ENCODE assay signal across 26 mouse cellular contexts in genomic region chr6:115574171-115574570, GRCm38 (mm10). TPM values are rescaled to one million over a fixed set of nuclear protein-coding genes. Genes with fewer than 3 reads are reported as not detected.
A peak's percentile ranks its signal among the peaks of the same experiment; 100 is the strongest.
DNase-seq lines count a peak whose midpoint lies in the region; ATAC-seq lines count a peak whose summit lies in the region.
"Had no signal": no experiment of that assay in that cellular context is flagged by ENCODE, and none has a peak within 500 bp of the region (broad histone marks: within the 10 kb centered on the region; RNA-seq: fewer than 3 reads in every experiment).

No protein-coding gene starts in this region.

- DNase-seq in CD4-positive, CD25-positive, alpha-beta regulatory T cell, adult 2 months (ENCODE audit: low read depth, low spot score): peak; percentile 59
- peak; percentile 41 for DNase-seq in induced T-regulatory cell, adult 2 months (ENCODE audit: low read depth)
- no peak for DNase-seq in spleen, postnatal 14 days (ENCODE audit: low spot score in 2 of 2)
- no peak for DNase-seq in adrenal gland, adult 18-20 months (ENCODE audit: low spot score in 2 of 2)
- DNase-seq in embryo, embryonic 10.5 days (ENCODE audit: low spot score): no peak
- DNase-seq in urinary bladder, postnatal 25 days (ENCODE audit: low spot score): no peak
- DNase-seq: adrenal gland, adult 8-10 months; adrenal gland, postnatal 25 days; cerebellum, adult 18-20 months; cerebellum, adult 9-11 months; cerebellum, postnatal 25 days; embryo, embryonic 11 days; gastrocnemius, postnatal 25 days; heart, adult 2 months; heart, postnatal 14 days; heart, postnatal 4 days; kidney, adult 2 months had no signal

- ATAC-seq in activated CD4-positive, CD25-positive, alpha-beta regulatory T cell, adult 4 months: peak; percentile 8
- ATAC-seq: forebrain, embryonic 15.5 days; intestine, postnatal 0 days; Patski had no signal

RNA-seq across cellular contexts. Expression of gene Mkrn2os, which starts 18.2 kb away (rescaled TPM):
- under 1 TPM; 0.19 to 0.40 TPM for polyA plus RNA-seq in activated CD4-positive, CD25-positive, alpha-beta regulatory T cell, adult 4 months (2017; shearing (Covaris generic))
- not detected for total RNA-seq in adrenal gland, adult 18-20 months (2021)
- total RNA-seq: adrenal gland, adult 8-10 months; adrenal gland, postnatal 25 days; common myeloid progenitor, adult 5-6 weeks; G1E; gastrocnemius, adult 8-10 months; granulocyte monocyte progenitor cell, adult 5-6 weeks had no signal
- polyA plus RNA-seq: erythroblast, embryonic 14.5 days; G1E had no signal

RNA-seq across cellular contexts. Expression of gene Mkrn2, which starts 27.5 kb away (rescaled TPM):
- polyA plus RNA-seq in activated CD4-positive, CD25-positive, alpha-beta regulatory T cell, adult 4 months (2017; shearing (Covaris generic)): 10 to 100 TPM; 23.3 to 29.6 TPM
- 10 to 100 TPM; 34.8 to 37.9 TPM for total RNA-seq in adrenal gland, adult 18-20 months (2021)

RNA-seq across cellular contexts. Expression of gene Tsen2, which starts 29.7 kb away (rescaled TPM):
- 10 to 100 TPM in 1 of 2 experiments, 1 to 10 TPM in 1; 9.8 to 12.4 TPM for polyA plus RNA-seq in activated CD4-positive, CD25-positive, alpha-beta regulatory T cell, adult 4 months (2017; shearing (Covaris generic))
- 1 to 10 TPM; 6.8 to 8.7 TPM for total RNA-seq in adrenal gland, adult 18-20 months (2021)

Comparison
In these comparisons a context has a peak if more than half of its experiments do, and no peak if none do; other contexts are left out.
1. DNase-seq: peak in CD4-positive, CD25-positive, alpha-beta regulatory T cell, adult 2 months (single experiment) and induced T-regulatory cell, adult 2 months (single experiment); none in spleen, postnatal 14 days (0 of 2), adrenal gland, adult 18-20 months (0 of 2), embryo, embryonic 10.5 days (single experiment) and urinary bladder, postnatal 25 days (single experiment).